Mouse (Mus musculus): ENCODE data around the gene Ipo11.
"Not testable (repeated sequence)": the region's sequence is repeated elsewhere in the genome, so short reads cannot be mapped to it uniquely, and the experiment has no call there.

Ipo11 gene

GRCm38 (mm10) chr13:106936256-106937137 lies at the start of gene Ipo11:
Gene Ipo11 (minus strand): TSS chr13:106936958.
- peak; percentile 93 for DNase-seq

GRCm38 (mm10) chr13:106961496-106961895 lies 24.7 kb upstream of the Ipo11 start:
- no peak for DNase-seq

GRCm38 (mm10) chr13:106960557-106960956 lies 23.8 kb upstream of the Ipo11 start:
- DNase-seq = no peak

GRCm38 (mm10) chr13:106958286-106958685 lies 21.5 kb upstream of the Ipo11 start:
- DNase-seq = no peak

- no peak for DNase-seq
Measured at GRCm38 (mm10) chr13:106957554-106957953, 20.8 kb upstream of the Ipo11 start.

- DNase-seq = no peak
Measured at GRCm38 (mm10) chr13:106954880-106955279, 18.1 kb upstream of the Ipo11 start.

GRCm38 (mm10) chr13:106947583-106947982 lies 10.8 kb upstream of the Ipo11 start:
- no peak for DNase-seq

GRCm38 (mm10) chr13:106946594-106947540 lies 10.1 kb upstream of the Ipo11 start, which contains the start of gene Dimt1:
Gene Dimt1 (plus strand): TSS chr13:106947127.
- DNase-seq = peak; percentile 97

- DNase-seq = no peak
Measured at GRCm38 (mm10) chr13:106945518-106945917, 8.8 kb upstream of the Ipo11 start.

- DNase-seq = no peak
Measured at GRCm38 (mm10) chr13:106942721-106943120, 6.0 kb upstream of the Ipo11 start.

- DNase-seq = no peak
Measured at GRCm38 (mm10) chr13:106941211-106941976, 4.6 kb upstream of the Ipo11 start.

- DNase-seq = no peak
Measured at GRCm38 (mm10) chr13:106937138-106937472, 347 bp upstream of the Ipo11 start.

- DNase-seq = no peak
Measured at GRCm38 (mm10) chr13:106935871-106936255, 895 bp downstream of the Ipo11 start.

GRCm38 (mm10) chr13:106929201-106929600 lies 7.6 kb downstream of the Ipo11 start:
- DNase-seq = peak; percentile 33

- no peak for DNase-seq
Measured at GRCm38 (mm10) chr13:106928296-106928695, 8.5 kb downstream of the Ipo11 start.

GRCm38 (mm10) chr13:106925921-106926320 lies 10.8 kb downstream of the Ipo11 start:
- not testable (repeated sequence) for DNase-seq

- DNase-seq = peak; percentile 5
Measured at GRCm38 (mm10) chr13:106918322-106919050, 18.3 kb downstream of the Ipo11 start.

- no peak for DNase-seq
Measured at GRCm38 (mm10) chr13:106913125-106913736, 23.5 kb downstream of the Ipo11 start.

- DNase-seq = no peak
Measured at GRCm38 (mm10) chr13:106910096-106910495, 26.7 kb downstream of the Ipo11 start.

- no peak for DNase-seq
Measured at GRCm38 (mm10) chr13:106907273-106907672, 29.5 kb downstream of the Ipo11 start.

GRCm38 (mm10) chr13:106905154-106905553 lies 31.6 kb downstream of the Ipo11 start:
- not testable (repeated sequence) for DNase-seq

Measured in kidney, postnatal 14 days (tissue).